Mouse (Mus musculus) neural tube, embryonic 12.5 days (tissue): ENCODE data around the gene C130032M10Rik. TPM values are rescaled to one million over a fixed set of nuclear protein-coding genes. Genes with fewer than 3 reads are reported as not detected.

ENCODE experiments used
- ATAC-seq: fragments of 200-750 bp; cut with Nextera tagmentation; 2 replicates; pipeline ENCODE4 v1.8.0; 2017; ENCODE audit warnings: low read depth, mild to moderate bottlenecking, moderate TSS enrichment, moderate library complexity; ENCODE audit not compliant: low FRiP score
- H3K27ac ChIP-seq: fragments of 300-500 bp; sonication (generic); 2 replicates; pipeline ENCODE4 v1.5.1; 2016
- H3K27me3 ChIP-seq: fragments of 300-500 bp; sonication (generic); replicated peaks from 2 replicates; pipeline ENCODE4 v1.6.1; 2016; ENCODE audit warnings: mild to moderate bottlenecking
- H3K36me3 ChIP-seq: fragments of 300-500 bp; sonication (generic); 2 replicates; pipeline ENCODE4 v1.6.1; 2016; ENCODE audit warnings: mild to moderate bottlenecking
- H3K4me1 ChIP-seq: fragments of 300-500 bp; sonication (generic); 2 replicates; pipeline ENCODE4 v1.6.1; 2016
- H3K4me2 ChIP-seq: fragments of 300-500 bp; sonication (generic); replicated peaks from 2 replicates; pipeline ENCODE4 v1.6.1; 2016; ENCODE audit warnings: mild to moderate bottlenecking
- H3K4me3 ChIP-seq: fragments of 300-500 bp; sonication (generic); 2 replicates; pipeline ENCODE4 v1.5.1; 2016
- H3K9ac ChIP-seq: fragments of 300-500 bp; sonication (generic); 2 replicates; pipeline ENCODE4 v1.6.1; 2016; ENCODE audit warnings: mild to moderate bottlenecking
- H3K9me3 ChIP-seq: fragments of 300-500 bp; sonication (generic); 2 replicates; pipeline ENCODE4 v1.6.1; 2016; ENCODE audit warnings: mild to moderate bottlenecking
- WGBS: fragments of 180-500 bp; shearing (Covaris S2); methylation state at CpG from one replicate; pipeline ENCODE4 v1.1.7; 2016; 5-methylcytosine and 5-hydroxymethylcytosine counted together
- polyA plus RNA-seq: library from polyadenylated mRNA; unstranded; fragments of >200 nt; fragmentation: Nextera tagmentation; extraction: Ambion mirVana; gene quantifications from 2 replicates; pipeline ENCODE4 v1.2.1, GENCODE M21; 2016

Gene C130032M10Rik
- polyA plus RNA-seq, 1 experiment from 2014 or later: 0.28 TPM

- Histone ChIP-seq H3K27me3 (no peaks in the 10 kb centered on the region), H3K27ac (no peak overlapping the region), H3K9me3 (no peaks in the 10 kb centered on the region), H3K4me1 (peaks cover 14% of the 10 kb centered on the region), H3K9ac (no peak overlapping the region), H3K4me3 (no peak overlapping the region), H3K36me3 (no peaks in the 10 kb centered on the region), H3K4me2 (peak overlapping the region; percentile 12; the same call in 1 of the 2 replicates)
- ATAC-seq: 0 out of 2 replicates have a peak, but pooled peaks have one; percentile 25
- 7% methylated on average over 2 of the region's 2 CpGs for WGBS
Measured at GRCm38 (mm10) chr9:114536628-114537027, 21.1 kb downstream of the C130032M10Rik start.

- 66% methylated on average over 7 of the region's 7 CpGs for WGBS
- H3K27ac ChIP-seq: no peak overlapping the region
- H3K4me2 ChIP-seq: no peak overlapping the region
- no peaks in the 10 kb centered on the region for H3K27me3 ChIP-seq
- no peak for ATAC-seq
- H3K9ac ChIP-seq: no peak overlapping the region
- H3K9me3 ChIP-seq: no peaks in the 10 kb centered on the region
- H3K4me1 ChIP-seq: peaks cover 14% of the 10 kb centered on the region
- no peaks in the 10 kb centered on the region for H3K36me3 ChIP-seq
- H3K4me3 ChIP-seq: no peak overlapping the region
Measured at GRCm38 (mm10) chr9:114538996-114539563, 23.6 kb downstream of the C130032M10Rik start.

- Histone ChIP-seq H3K4me2 (no peak overlapping the region), H3K27ac (no peak overlapping the region), H3K4me1 (peaks cover 27% of the 10 kb centered on the region), H3K9ac (no peak overlapping the region), H3K27me3 (no peaks in the 10 kb centered on the region), H3K36me3 (no peaks in the 10 kb centered on the region), H3K9me3 (no peaks in the 10 kb centered on the region), H3K4me3 (no peak overlapping the region)
- WGBS: 35% methylated on average over 1 of the region's 1 CpGs
- ATAC-seq: no peak
Measured at GRCm38 (mm10) chr9:114541279-114541741, 25.8 kb downstream of the C130032M10Rik start.

GRCm38 (mm10) chr9:114543882-114544753, 28.6 kb downstream of the C130032M10Rik start:
- no peak overlapping the region for H3K9ac ChIP-seq
- ATAC-seq: no peak
- no peak overlapping the region for H3K4me3 ChIP-seq
- peak overlapping the region; percentile 8; the same call in 1 of the 2 replicates for H3K4me2 ChIP-seq
- no peaks in the 10 kb centered on the region for H3K9me3 ChIP-seq
- H3K4me1 ChIP-seq: peaks cover 37% of the 10 kb centered on the region
- H3K36me3 ChIP-seq: no peaks in the 10 kb centered on the region
- no peak overlapping the region for H3K27ac ChIP-seq
- H3K27me3 ChIP-seq: no peaks in the 10 kb centered on the region
- 35% methylated on average over 17 of the region's 17 CpGs for WGBS

- no peak overlapping the region for H3K9ac ChIP-seq
- H3K4me3 ChIP-seq: no peak overlapping the region
- no peaks in the 10 kb centered on the region for H3K36me3 ChIP-seq
- peaks cover 42% of the 10 kb centered on the region for H3K4me1 ChIP-seq
- H3K4me2 ChIP-seq: peak overlapping the region; percentile 8; the same call in 1 of the 2 replicates
- ATAC-seq: no peak
- no peaks in the 10 kb centered on the region for H3K9me3 ChIP-seq
- no peak overlapping the region for H3K27ac ChIP-seq
- H3K27me3 ChIP-seq: no peaks in the 10 kb centered on the region
- WGBS: 38% methylated on average over 9 of the region's 9 CpGs
Measured at GRCm38 (mm10) chr9:114544754-114545393, 29.4 kb downstream of the C130032M10Rik start.

GRCm38 (mm10) chr9:114546765-114547164, 31.3 kb downstream of the C130032M10Rik start:
- H3K4me3 ChIP-seq: no peak overlapping the region
- no peak overlapping the region for H3K4me2 ChIP-seq
- no peak for ATAC-seq
- H3K4me1 ChIP-seq: peaks cover 42% of the 10 kb centered on the region
- H3K27ac ChIP-seq: no peak overlapping the region
- no peaks in the 10 kb centered on the region for H3K36me3 ChIP-seq
- H3K9ac ChIP-seq: no peak overlapping the region
- no peaks in the 10 kb centered on the region for H3K9me3 ChIP-seq
- 52% methylated on average over 12 of the region's 12 CpGs for WGBS
- H3K27me3 ChIP-seq: no peaks in the 10 kb centered on the region

- Histone ChIP-seq H3K4me1 (peaks cover 42% of the 10 kb centered on the region), H3K36me3 (no peaks in the 10 kb centered on the region), H3K9me3 (no peaks in the 10 kb centered on the region), H3K27ac (no peak overlapping the region), H3K4me3 (no peak overlapping the region), H3K4me2 (no peak overlapping the region), H3K27me3 (no peaks in the 10 kb centered on the region), H3K9ac (no peak overlapping the region)
- 23% methylated on average over 6 of the region's 6 CpGs for WGBS
- no peak for ATAC-seq
Measured at GRCm38 (mm10) chr9:114547643-114548077, 32.2 kb downstream of the C130032M10Rik start.

- Histone ChIP-seq H3K9ac (no peak overlapping the region), H3K4me2 (no peak overlapping the region), H3K36me3 (no peaks in the 10 kb centered on the region), H3K4me3 (no peak overlapping the region), H3K27ac (no peak overlapping the region), H3K4me1 (peaks cover 42% of the 10 kb centered on the region), H3K27me3 (no peaks in the 10 kb centered on the region), H3K9me3 (no peaks in the 10 kb centered on the region)
- 15% methylated on average over 4 of the region's 4 CpGs for WGBS
- ATAC-seq: no peak
Measured at GRCm38 (mm10) chr9:114548496-114548895, 33.0 kb downstream of the C130032M10Rik start.

- Histone ChIP-seq H3K4me3 (no peak overlapping the region), H3K27me3 (no peaks in the 10 kb centered on the region), H3K9ac (no peak overlapping the region), H3K4me1 (peaks cover 40% of the 10 kb centered on the region), H3K27ac (no peak overlapping the region), H3K9me3 (no peaks in the 10 kb centered on the region), H3K4me2 (no peak overlapping the region), H3K36me3 (no peaks in the 10 kb centered on the region)
- WGBS: 8% methylated on average over 5 of the region's 5 CpGs
- no peak for ATAC-seq
Measured at GRCm38 (mm10) chr9:114549117-114549516, 33.6 kb downstream of the C130032M10Rik start.

- H3K9ac ChIP-seq: no peak overlapping the region
- H3K4me1 ChIP-seq: peaks cover 40% of the 10 kb centered on the region
- no peaks in the 10 kb centered on the region for H3K9me3 ChIP-seq
- H3K4me3 ChIP-seq: no peak overlapping the region
- no peak overlapping the region for H3K27ac ChIP-seq
- ATAC-seq: no peak
- H3K36me3 ChIP-seq: no peaks in the 10 kb centered on the region
- H3K4me2 ChIP-seq: no peak overlapping the region
- no peaks in the 10 kb centered on the region for H3K27me3 ChIP-seq
- 16% methylated on average over 6 of the region's 6 CpGs for WGBS
Measured at GRCm38 (mm10) chr9:114550033-114550432, 34.5 kb downstream of the C130032M10Rik start.

GRCm38 (mm10) chr9:114553828-114554227, 38.3 kb downstream of the C130032M10Rik start:
- ATAC-seq: no peak
- no peaks in the 10 kb centered on the region for H3K9me3 ChIP-seq
- H3K27ac ChIP-seq: no peak overlapping the region
- no peak overlapping the region for H3K4me2 ChIP-seq
- H3K4me1 ChIP-seq: peaks cover 27% of the 10 kb centered on the region
- H3K36me3 ChIP-seq: no peaks in the 10 kb centered on the region
- no peak overlapping the region for H3K4me3 ChIP-seq
- H3K27me3 ChIP-seq: no peaks in the 10 kb centered on the region
- no peak overlapping the region for H3K9ac ChIP-seq

GRCm38 (mm10) chr9:114554355-114554979, 39.0 kb downstream of the C130032M10Rik start:
- Histone ChIP-seq H3K4me2 (no peak overlapping the region), H3K9me3 (no peaks in the 10 kb centered on the region), H3K27me3 (no peaks in the 10 kb centered on the region), H3K36me3 (no peaks in the 10 kb centered on the region), H3K4me1 (peaks cover 23% of the 10 kb centered on the region), H3K4me3 (no peak overlapping the region), H3K9ac (no peak overlapping the region), H3K27ac (no peak overlapping the region)
- ATAC-seq: peak; percentile 74
- 45% methylated on average over 5 of the region's 5 CpGs for WGBS
